Comparison of ENCODE assay signal across 11 mouse cellular contexts in the genomic region with DNA sequence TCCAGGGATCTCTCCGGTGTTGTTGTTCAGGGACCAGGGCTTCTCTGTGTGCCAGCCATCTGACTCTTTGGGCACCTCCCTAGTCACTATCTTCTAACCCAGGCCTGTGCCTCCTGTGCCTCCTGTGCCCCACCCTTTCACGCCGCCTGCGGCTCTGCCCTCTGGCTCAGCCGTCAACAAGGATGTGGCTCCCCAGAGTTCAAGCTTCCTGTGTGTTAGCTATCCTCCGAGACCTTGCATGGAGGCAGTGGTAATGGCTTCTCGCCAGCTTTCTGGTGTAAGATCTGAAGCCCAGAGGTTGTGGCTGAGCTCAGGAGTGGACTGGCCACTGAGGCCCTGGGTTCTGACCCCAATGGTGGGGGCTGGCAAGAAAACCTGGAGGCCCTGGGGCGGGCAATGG. TPM values are rescaled to one million over a fixed set of nuclear protein-coding genes. Genes with fewer than 3 reads are reported as not detected.
A peak's percentile ranks its signal among the peaks of the same experiment; 100 is the strongest.
DNase-seq lines count a peak whose midpoint lies in the region; ATAC-seq and TF ChIP-seq lines count a peak whose summit lies in the region.
"Had no signal": no experiment of that assay in that cellular context is flagged by ENCODE, and none has a peak within 500 bp of the region (broad histone marks: within the 10 kb centered on the region; RNA-seq: fewer than 3 reads in every experiment).

No protein-coding gene starts in this region.

- ATAC-seq in kidney, embryonic 14.5 days (ENCODE audit: low FRiP score, low TSS enrichment) = no peak
- ATAC-seq in inflammation-experienced regulatory T-cells, adult 6 months = peak; percentile 96
- peak; percentile 98 for ATAC-seq in megakaryocyte-erythroid progenitor cell, adult 5-6 weeks (replicated peaks; ENCODE audit: low FRiP score, low TSS enrichment, poor library complexity, severe bottlenecking)
- ATAC-seq in midbrain, postnatal 0 days (ENCODE audit: low FRiP score) = no peak

- no peak for TF ChIP-seq CTCF in midbrain, postnatal 0 days (IDR thresholded peaks at IDR 0.05)

- H3K36me3 ChIP-seq in kidney, embryonic 14.5 days (ENCODE audit: control insufficient read depth, insufficient read depth, low read length) = peaks cover 46% of the 10 kb centered on the region; the same call in 1 of the 2 replicates
- no peaks in the 10 kb centered on the region for H3K36me3 ChIP-seq in midbrain, postnatal 0 days (ENCODE audit: insufficient read depth, low read length)
- H3K36me3 ChIP-seq: hindbrain, embryonic 15.5 days had no signal

- H3K27ac ChIP-seq in kidney, embryonic 14.5 days (ENCODE audit: low read depth, low read length) = no peak overlapping the region
- no peak overlapping the region for H3K27ac ChIP-seq in midbrain, postnatal 0 days (ENCODE audit: low read depth, low read length)
- H3K27ac ChIP-seq: embryonic facial prominence, embryonic 12.5 days; hindbrain, embryonic 15.5 days; limb, embryonic 12.5 days had no signal

- peak; percentile 30 to 35 for DNase-seq in kidney, postnatal 36 days
- peak; percentile 67 for DNase-seq in thymus, postnatal 25 days
- DNase-seq in kidney, postnatal 10 days = no peak
- no peak for DNase-seq in right cerebral cortex, adult 18-20 months
- no peak for DNase-seq in midbrain, postnatal 0 days (ENCODE audit: low spot score)

- no peak overlapping the region for H3K4me3 ChIP-seq in kidney, embryonic 14.5 days (ENCODE audit: low read length)
- no peak overlapping the region for H3K4me3 ChIP-seq in midbrain, postnatal 0 days (ENCODE audit: low read depth, low read length)
- H3K4me3 ChIP-seq: embryonic facial prominence, embryonic 12.5 days; hindbrain, embryonic 15.5 days; limb, embryonic 12.5 days had no signal

- H3K9ac ChIP-seq in kidney, embryonic 14.5 days (ENCODE audit: low read depth, low read length) = no peak overlapping the region
- no peak overlapping the region for H3K9ac ChIP-seq in midbrain, postnatal 0 days (replicated peaks; ENCODE audit: low read length, poor library complexity, severe bottlenecking)
- H3K9ac ChIP-seq: embryonic facial prominence, embryonic 12.5 days; hindbrain, embryonic 15.5 days; limb, embryonic 12.5 days had no signal

- H3K4me1 ChIP-seq in kidney, embryonic 14.5 days (ENCODE audit: control insufficient read depth, insufficient read depth, low read length) = no peaks in the 10 kb centered on the region
- H3K4me1 ChIP-seq in midbrain, postnatal 0 days (ENCODE audit: insufficient read depth, low read length) = no peaks in the 10 kb centered on the region
- H3K4me1 ChIP-seq: embryonic facial prominence, embryonic 12.5 days; hindbrain, embryonic 15.5 days; limb, embryonic 12.5 days had no signal

- no peaks in the 10 kb centered on the region for H3K27me3 ChIP-seq in kidney, embryonic 14.5 days (ENCODE audit: control insufficient read depth, insufficient read depth, low read length)
- H3K27me3 ChIP-seq in midbrain, postnatal 0 days (ENCODE audit: insufficient read depth, low read length) = no peaks in the 10 kb centered on the region
- H3K27me3 ChIP-seq: embryonic facial prominence, embryonic 12.5 days; hindbrain, embryonic 15.5 days; limb, embryonic 12.5 days had no signal

- H3K9me3 ChIP-seq in kidney, embryonic 14.5 days (ENCODE audit: control insufficient read depth, low read length) = no peaks in the 10 kb centered on the region
- H3K9me3 ChIP-seq in midbrain, postnatal 0 days (ENCODE audit: low read length) = no peaks in the 10 kb centered on the region
- H3K9me3 ChIP-seq: embryonic facial prominence, embryonic 12.5 days; hindbrain, embryonic 15.5 days; limb, embryonic 12.5 days had no signal

- 84% methylated on average over 8 of the region's 8 CpGs for WGBS in kidney, embryonic 14.5 days
- WGBS in midbrain, postnatal 0 days = 91% methylated on average over 8 of the region's 8 CpGs

- no peak overlapping the region for H3K4me2 ChIP-seq in kidney, embryonic 14.5 days (replicated peaks; ENCODE audit: low read depth, low read length)
- H3K4me2 ChIP-seq in midbrain, postnatal 0 days (ENCODE audit: low read depth, low read length, poor library complexity, severe bottlenecking) = no peak overlapping the region
- H3K4me2 ChIP-seq: embryonic facial prominence, embryonic 12.5 days; hindbrain, embryonic 15.5 days; limb, embryonic 12.5 days had no signal

RNA-seq across cellular contexts. Expression of gene Asap3, which starts 16.3 kb away (rescaled TPM):
- 2.0 and 3.0 TPM in 2 replicates for polyA plus RNA-seq in kidney, embryonic 14.5 days (2014; fragmentation: Nextera tagmentation; extraction: Ambion mirVana)
- under 1 TPM in 1 of 3 experiments, not detected in 2; 0.16 TPM for polyA plus RNA-seq in inflammation-experienced regulatory T-cells, adult 6 months (2017; shearing (Covaris generic))
- not detected in 2 replicates for total RNA-seq in megakaryocyte-erythroid progenitor cell, adult 5-6 weeks (2014; fragmentation: Nextera tagmentation)
- not detected in 2 replicates for total RNA-seq in megakaryocyte-erythroid progenitor cell, adult 5-6 weeks (2017)
- 5.9 and 7.6 TPM in 2 replicates for total RNA-seq in midbrain, postnatal 0 days (2014; rRNA removed)
- 3.7 and 4.1 TPM in 2 replicates for polyA plus RNA-seq in midbrain, postnatal 0 days (2015; fragmentation: Nextera tagmentation; extraction: Ambion mirVana)

RNA-seq across cellular contexts. Expression of gene E2f2, which starts 17.7 kb away (rescaled TPM):
- polyA plus RNA-seq in kidney, embryonic 14.5 days (2014; fragmentation: Nextera tagmentation; extraction: Ambion mirVana) = 5.7 and 6.0 TPM in 2 replicates
- polyA plus RNA-seq in inflammation-experienced regulatory T-cells, adult 6 months (2017; shearing (Covaris generic)) = 10 to 100 TPM; 15.0 to 44.4 (median 16.8) TPM
- total RNA-seq in megakaryocyte-erythroid progenitor cell, adult 5-6 weeks (2014; fragmentation: Nextera tagmentation) = 11.1 and 17.0 TPM in 2 replicates
- 4.5 and 10.2 TPM in 2 replicates for total RNA-seq in megakaryocyte-erythroid progenitor cell, adult 5-6 weeks (2017)
- 1.1 and 2.0 TPM in 2 replicates for total RNA-seq in midbrain, postnatal 0 days (2014; rRNA removed)
- 0.46 and 0.50 TPM in 2 replicates for polyA plus RNA-seq in midbrain, postnatal 0 days (2015; fragmentation: Nextera tagmentation; extraction: Ambion mirVana)

RNA-seq across cellular contexts. Expression of gene Id3, which starts 46.6 kb away (rescaled TPM):
- polyA plus RNA-seq in kidney, embryonic 14.5 days (2014; fragmentation: Nextera tagmentation; extraction: Ambion mirVana) = 848 and 979 TPM in 2 replicates
- polyA plus RNA-seq in inflammation-experienced regulatory T-cells, adult 6 months (2017; shearing (Covaris generic)) = 100 to 1,000 TPM; 125 to 343 (median 290) TPM
- 1.5 and 7.8 TPM in 2 replicates for total RNA-seq in megakaryocyte-erythroid progenitor cell, adult 5-6 weeks (2014; fragmentation: Nextera tagmentation)
- total RNA-seq in megakaryocyte-erythroid progenitor cell, adult 5-6 weeks (2017) = 1.9 and 3.1 TPM in 2 replicates
- 121 and 208 TPM in 2 replicates for total RNA-seq in midbrain, postnatal 0 days (2014; rRNA removed)
- 148 and 156 TPM in 2 replicates for polyA plus RNA-seq in midbrain, postnatal 0 days (2015; fragmentation: Nextera tagmentation; extraction: Ambion mirVana)

RNA-seq across cellular contexts. Expression of gene Tcea3, which starts 57.6 kb away (rescaled TPM):
- polyA plus RNA-seq in kidney, embryonic 14.5 days (2014; fragmentation: Nextera tagmentation; extraction: Ambion mirVana) = 5.4 and 6.3 TPM in 2 replicates
- under 1 TPM in 2 of 3 experiments, not detected in 1; 0.29 to 0.65 TPM for polyA plus RNA-seq in inflammation-experienced regulatory T-cells, adult 6 months (2017; shearing (Covaris generic))
- not detected in 2 replicates for total RNA-seq in megakaryocyte-erythroid progenitor cell, adult 5-6 weeks (2014; fragmentation: Nextera tagmentation)
- not detected in 2 replicates for total RNA-seq in megakaryocyte-erythroid progenitor cell, adult 5-6 weeks (2017)
- total RNA-seq in midbrain, postnatal 0 days (2014; rRNA removed) = 0.66 and 1.1 TPM in 2 replicates
- polyA plus RNA-seq in midbrain, postnatal 0 days (2015; fragmentation: Nextera tagmentation; extraction: Ambion mirVana) = 2.7 and 3.1 TPM in 2 replicates

Comparison
In these comparisons a context has a peak if more than half of its experiments do, and no peak if none do; other contexts are left out.
1. DNase-seq: peak in kidney, postnatal 36 days (2 of 2) and thymus, postnatal 25 days (single experiment); none in kidney, postnatal 10 days (single experiment), right cerebral cortex, adult 18-20 months (single experiment) and midbrain, postnatal 0 days (single experiment).
2. ATAC-seq: peak in inflammation-experienced regulatory T-cells, adult 6 months (single experiment) and megakaryocyte-erythroid progenitor cell, adult 5-6 weeks (single experiment); none in kidney, embryonic 14.5 days (single experiment) and midbrain, postnatal 0 days (single experiment).